Mouse (Mus musculus): ENCODE data around the gene Sbno2. TPM values are rescaled to one million over a fixed set of nuclear protein-coding genes. Genes with fewer than 3 reads are reported as not detected.

Gene Sbno2
- polyA plus RNA-seq, 1 experiment, result 151 TPM

DNA sequence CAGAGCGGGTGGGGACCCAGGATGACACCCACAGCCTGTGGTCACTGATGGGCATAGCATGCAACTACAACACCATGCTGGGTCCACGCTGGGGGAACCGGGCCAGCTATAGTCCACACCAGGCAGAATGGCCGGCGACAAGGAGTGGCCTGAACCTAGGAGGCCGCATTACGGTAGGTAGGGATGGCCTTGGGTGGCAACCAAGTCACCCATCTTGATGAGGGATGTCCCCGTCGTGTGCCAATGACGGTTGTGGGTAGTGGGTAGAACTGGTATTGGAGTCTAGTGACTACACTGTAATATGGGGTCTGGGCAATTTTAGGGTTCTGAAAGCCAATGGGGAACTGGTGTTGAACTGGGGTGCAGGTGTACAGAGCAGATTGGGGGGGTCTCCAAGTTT, 88.4 kb downstream of the Sbno2 start:
- Histone ChIP-seq H3K36me3 (replicated peaks; ENCODE audit: low read length) (peaks cover 90% of the 10 kb centered on the region), H3K4me1 (peaks cover 87% of the 10 kb centered on the region), H3K9me3 (no peaks in the 10 kb centered on the region), H3K27me3 (replicated peaks) (no peaks in the 10 kb centered on the region), H3K4me3 (replicated peaks) (peak overlapping the region; percentile 97)
- TF ChIP-seq GATA1 (IDR thresholded peaks at IDR 0.05; ENCODE audit: borderline replicate concordance, low read length) (no peak), FLI1 (IDR thresholded peaks at IDR 0.05; ENCODE audit: low read length) (no peak)

DNA sequence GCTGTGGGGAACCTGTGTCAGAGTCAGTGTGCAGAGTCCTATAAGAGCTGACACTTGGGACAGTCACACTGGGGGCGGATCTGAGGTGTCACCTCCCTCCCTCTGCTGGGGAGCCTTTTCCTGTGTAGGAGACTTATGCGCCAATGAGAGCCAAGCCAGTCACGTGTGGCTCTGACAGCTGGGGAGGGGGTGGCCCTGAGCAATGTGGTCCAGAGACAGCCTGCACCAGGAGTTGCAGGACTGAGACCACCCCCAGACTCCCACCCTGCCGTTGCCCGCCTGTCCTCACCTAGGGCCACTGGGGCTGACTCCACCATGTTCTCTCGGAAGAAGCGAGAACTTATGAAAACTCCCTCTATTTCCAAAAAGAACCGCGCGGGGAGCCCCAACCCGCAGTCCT, 88.9 kb downstream of the Sbno2 start, which contains the start of gene Arhgap45:
Gene Arhgap45, plus strand, starts transcription at position 143 of the 400 bp plus-strand sequence.
- peaks cover 90% of the 10 kb centered on the region for H3K36me3 ChIP-seq (replicated peaks; ENCODE audit: low read length)
- TF ChIP-seq FLI1 (IDR thresholded peaks at IDR 0.05; ENCODE audit: low read length) (no peak), GATA1 (IDR thresholded peaks at IDR 0.05; ENCODE audit: borderline replicate concordance, low read length) (no peak)

DNA sequence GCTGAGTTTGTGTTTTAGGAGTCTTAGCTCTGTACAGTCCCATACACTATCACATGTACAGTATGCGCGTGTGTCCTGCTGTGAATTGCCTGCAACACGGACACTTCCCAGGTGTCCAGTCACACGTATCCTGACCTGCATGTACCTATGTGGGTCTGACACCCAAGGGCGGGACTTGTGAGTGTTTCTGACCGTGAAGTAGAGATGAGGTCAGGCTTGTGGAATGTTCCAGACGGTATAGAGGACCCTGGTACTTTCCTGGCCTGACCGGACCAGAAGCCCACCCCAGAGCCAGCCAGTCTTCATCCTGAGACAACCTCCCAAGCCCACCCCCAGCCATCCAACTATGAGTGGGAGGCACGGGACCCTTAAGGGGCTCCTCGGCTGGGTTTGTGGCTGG, 89.8 kb downstream of the Sbno2 start:
- Histone ChIP-seq H3K4me1 (peaks cover 83% of the 10 kb centered on the region), H3K36me3 (replicated peaks; ENCODE audit: low read length) (peaks cover 90% of the 10 kb centered on the region), H3K9me3 (no peaks in the 10 kb centered on the region), H3K27me3 (replicated peaks) (no peaks in the 10 kb centered on the region), H3K4me3 (replicated peaks) (peak overlapping the region; percentile 76)
- no peak for TF ChIP-seq GATA1 (IDR thresholded peaks at IDR 0.05; ENCODE audit: borderline replicate concordance, low read length)
- no peak for TF ChIP-seq FLI1 (IDR thresholded peaks at IDR 0.05; ENCODE audit: low read length)

More for the DNA sequence above, 88.9 kb downstream of the Sbno2 start, which contains the start of gene Arhgap45:
- Histone ChIP-seq H3K27me3 (replicated peaks) (no peaks in the 10 kb centered on the region), H3K4me1 (peaks cover 87% of the 10 kb centered on the region), H3K9me3 (no peaks in the 10 kb centered on the region), H3K4me3 (replicated peaks) (peak within 1 kb of the TSS; percentile 97)

DNA sequence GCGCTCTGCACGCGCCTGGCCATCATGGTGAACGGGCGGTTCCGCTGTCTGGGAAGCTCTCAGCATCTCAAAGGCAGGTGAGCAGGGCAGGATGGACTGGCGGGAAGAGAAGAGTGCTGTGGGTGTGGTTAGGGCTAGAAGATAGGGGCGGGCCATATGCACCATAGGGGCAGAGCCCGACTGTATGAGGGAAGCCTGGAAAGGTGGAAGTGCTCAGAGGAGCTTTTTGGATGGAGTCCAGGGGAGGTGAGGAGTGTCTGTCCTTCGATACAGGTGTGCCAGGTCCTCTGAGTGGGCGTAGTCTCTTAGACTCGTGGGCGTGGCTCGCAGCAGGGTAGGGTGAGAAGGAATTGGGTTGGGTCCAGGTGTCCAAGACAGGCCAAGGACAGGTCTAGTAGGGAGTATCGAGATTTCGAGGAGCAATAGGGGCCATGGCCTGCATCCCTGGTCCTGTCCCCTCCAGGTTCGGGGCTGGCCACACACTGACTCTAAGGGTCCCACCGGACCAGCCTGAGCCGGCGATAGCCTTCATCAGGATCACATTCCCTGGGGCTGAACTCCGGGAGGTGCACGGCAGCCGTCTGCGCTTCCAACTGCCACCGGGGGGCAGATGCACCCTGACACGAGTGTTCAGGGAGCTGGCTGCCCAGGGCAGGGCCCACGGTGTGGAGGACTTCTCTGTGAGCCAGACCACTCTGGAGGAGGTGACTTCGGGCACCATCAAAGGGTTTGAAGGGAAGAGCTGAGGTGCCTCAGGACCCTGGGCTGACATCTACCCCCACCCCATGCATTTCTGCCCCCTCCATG, 90.7 kb downstream of the Sbno2 start:
- Histone ChIP-seq H3K27me3 (replicated peaks) (no peaks in the 10 kb centered on the region), H3K4me1 (peaks cover 78% of the 10 kb centered on the region), H3K4me3 (replicated peaks) (peak overlapping the region; percentile 78), H3K9me3 (peaks cover 2% of the 10 kb centered on the region; the same call in 1 of the 2 replicates), H3K36me3 (replicated peaks; ENCODE audit: low read length) (peaks cover 90% of the 10 kb centered on the region)
- TF ChIP-seq GATA1 (IDR thresholded peaks at IDR 0.05; ENCODE audit: borderline replicate concordance, low read length), result no peak

DNA sequence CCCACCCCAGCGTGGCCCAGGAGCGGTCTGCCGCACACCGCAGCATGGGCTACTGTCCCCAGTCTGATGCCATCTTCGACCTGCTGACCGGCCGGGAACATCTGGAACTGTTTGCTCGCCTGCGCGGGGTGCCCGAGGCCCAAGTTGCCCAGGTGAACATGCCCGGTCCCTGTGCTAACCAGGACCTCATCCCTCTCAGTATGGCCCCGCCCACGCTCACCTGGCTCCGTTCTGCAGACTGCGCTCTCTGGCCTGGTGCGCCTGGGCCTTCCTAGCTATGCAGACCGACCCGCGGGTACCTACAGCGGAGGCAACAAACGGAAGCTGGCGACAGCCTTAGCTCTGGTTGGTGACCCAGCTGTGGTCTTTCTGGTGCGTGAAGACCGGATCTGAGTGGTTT, 91.8 kb downstream of the Sbno2 start:
- Histone ChIP-seq H3K27me3 (replicated peaks) (no peaks in the 10 kb centered on the region), H3K36me3 (replicated peaks; ENCODE audit: low read length) (peaks cover 91% of the 10 kb centered on the region), H3K4me3 (replicated peaks) (no peak overlapping the region), H3K9me3 (peaks cover 3% of the 10 kb centered on the region; the same call in 1 of the 2 replicates), H3K4me1 (peaks cover 72% of the 10 kb centered on the region)
- TF ChIP-seq GATA1 (IDR thresholded peaks at IDR 0.05; ENCODE audit: borderline replicate concordance, low read length) (no peak), FLI1 (IDR thresholded peaks at IDR 0.05; ENCODE audit: low read length) (no peak)

DNA sequence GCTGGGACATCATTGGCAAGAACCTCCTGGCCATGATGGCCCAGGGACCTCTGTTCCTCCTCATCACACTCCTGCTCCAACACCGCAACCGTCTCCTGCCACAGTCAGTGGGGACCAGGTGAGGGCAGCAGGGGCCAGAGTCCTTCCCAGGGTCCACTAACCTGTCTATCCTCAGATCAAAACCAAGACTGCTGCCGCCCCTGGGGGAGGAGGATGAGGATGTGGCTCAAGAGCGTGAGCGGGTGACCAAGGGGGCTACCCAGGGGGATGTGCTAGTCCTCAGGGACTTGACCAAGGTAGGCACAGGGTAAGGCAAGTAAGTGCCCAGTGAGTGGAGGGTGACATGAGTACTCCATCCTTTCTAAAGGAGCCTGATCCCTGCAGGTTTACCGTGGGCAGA, 93.6 kb downstream of the Sbno2 start:
- Histone ChIP-seq H3K4me3 (replicated peaks) (no peak overlapping the region), H3K36me3 (replicated peaks; ENCODE audit: low read length) (peaks cover 96% of the 10 kb centered on the region), H3K4me1 (peaks cover 80% of the 10 kb centered on the region), H3K27me3 (replicated peaks) (no peaks in the 10 kb centered on the region), H3K9me3 (peaks cover 3% of the 10 kb centered on the region; the same call in 1 of the 2 replicates)
- TF ChIP-seq GATA1 (IDR thresholded peaks at IDR 0.05; ENCODE audit: borderline replicate concordance, low read length), result no peak
- no peak for TF ChIP-seq FLI1 (IDR thresholded peaks at IDR 0.05; ENCODE audit: low read length)

Other genes with a start within 250 kb of the Sbno2 start
- 96.7 and 434 TPM in 2 replicates for gene Prtn3, start 231.1 kb downstream of the Sbno2 start, polyA plus RNA-seq (2012; ENCODE audit: insufficient read depth, low replicate concordance)
- gene Plppr3, start 230.9 kb downstream of the Sbno2 start, polyA plus RNA-seq (2012; ENCODE audit: insufficient read depth, low replicate concordance), result 0.80 and 16.9 TPM in 2 replicates
- 5.6 and 23.2 TPM in 2 replicates for gene Elane, start 219.3 kb downstream of the Sbno2 start, polyA plus RNA-seq (2012; ENCODE audit: insufficient read depth, low replicate concordance)
- not detected in 2 replicates for gene Cfd, start 214.7 kb downstream of the Sbno2 start, polyA plus RNA-seq (2012; ENCODE audit: insufficient read depth, low replicate concordance)
- gene Med16, start 196.6 kb downstream of the Sbno2 start, polyA plus RNA-seq (2012; ENCODE audit: insufficient read depth, low replicate concordance), result 32.2 and 85.7 TPM in 2 replicates
- gene Gm26602, start 194.7 kb downstream of the Sbno2 start, polyA plus RNA-seq (2012; ENCODE audit: insufficient read depth, low replicate concordance), result not detected in 2 replicates
- gene Kiss1r, start 188.6 kb downstream of the Sbno2 start, polyA plus RNA-seq (2012; ENCODE audit: insufficient read depth, low replicate concordance), result 2.7 and 4.5 TPM in 2 replicates
- gene R3hdm4, start 184.4 kb downstream of the Sbno2 start, polyA plus RNA-seq (2012; ENCODE audit: insufficient read depth, low replicate concordance), result 418 and 597 TPM in 2 replicates
- 89.7 and 142 TPM in 2 replicates for gene Arid3a, start 178.5 kb downstream of the Sbno2 start, polyA plus RNA-seq (2012; ENCODE audit: insufficient read depth, low replicate concordance)
- gene Wdr18, start 145.4 kb downstream of the Sbno2 start, polyA plus RNA-seq (2012; ENCODE audit: insufficient read depth, low replicate concordance), result 22.2 and 23.8 TPM in 2 replicates
- not detected in 2 replicates for gene Grin3b, start 134.9 kb downstream of the Sbno2 start, polyA plus RNA-seq (2012; ENCODE audit: insufficient read depth, low replicate concordance)
- gene Tmem259, start 121.2 kb downstream of the Sbno2 start, polyA plus RNA-seq (2012; ENCODE audit: insufficient read depth, low replicate concordance), result 293 and 686 TPM in 2 replicates
- gene Cnn2, start 117.0 kb downstream of the Sbno2 start, polyA plus RNA-seq (2012; ENCODE audit: insufficient read depth, low replicate concordance), result 1,011 and 1,303 TPM in 2 replicates
- 47.4 and 62.2 TPM in 2 replicates for gene Abca7, start 109.1 kb downstream of the Sbno2 start, polyA plus RNA-seq (2012; ENCODE audit: insufficient read depth, low replicate concordance)
- gene Arhgap45, start 88.9 kb downstream of the Sbno2 start, polyA plus RNA-seq (2012; ENCODE audit: insufficient read depth, low replicate concordance), result 375 and 477 TPM in 2 replicates
- 147 and 260 TPM in 2 replicates for gene Polr2e, start 65.8 kb downstream of the Sbno2 start, polyA plus RNA-seq (2012; ENCODE audit: insufficient read depth, low replicate concordance)
- 3,942 and 9,172 TPM in 2 replicates for gene Gpx4, start 58.4 kb downstream of the Sbno2 start, polyA plus RNA-seq (2012; ENCODE audit: insufficient read depth, low replicate concordance)
- gene Stk11, start 10.2 kb upstream of the Sbno2 start, polyA plus RNA-seq (2012; ENCODE audit: insufficient read depth, low replicate concordance), result 153 and 200 TPM in 2 replicates
- gene Atp5d, start 33.1 kb upstream of the Sbno2 start, polyA plus RNA-seq (2012; ENCODE audit: insufficient read depth, low replicate concordance), result 1,192 and 1,533 TPM in 2 replicates
- gene Cbarp, start 35.3 kb upstream of the Sbno2 start, polyA plus RNA-seq (2012; ENCODE audit: insufficient read depth, low replicate concordance), result 4.8 and 11.7 TPM in 2 replicates
- 171 and 203 TPM in 2 replicates for gene Midn, start 42.7 kb upstream of the Sbno2 start, polyA plus RNA-seq (2012; ENCODE audit: insufficient read depth, low replicate concordance)
- 27.7 and 39.5 TPM in 2 replicates for gene Cirbp, start 60.4 kb upstream of the Sbno2 start, polyA plus RNA-seq (2012; ENCODE audit: insufficient read depth, low replicate concordance)
- gene 1600002K03Rik, start 67.4 kb upstream of the Sbno2 start, polyA plus RNA-seq (2012; ENCODE audit: insufficient read depth, low replicate concordance), result 3.0 and 7.7 TPM in 2 replicates
- gene Efna2, start 73.9 kb upstream of the Sbno2 start, polyA plus RNA-seq (2012; ENCODE audit: insufficient read depth, low replicate concordance), result 0.79 and 1.6 TPM in 2 replicates
- 9.6 TPM in 2 replicates for gene Mum1, start 120.9 kb upstream of the Sbno2 start, polyA plus RNA-seq (2012; ENCODE audit: insufficient read depth, low replicate concordance)
- 226 and 551 TPM in 2 replicates for gene Ndufs7, start 143.6 kb upstream of the Sbno2 start, polyA plus RNA-seq (2012; ENCODE audit: insufficient read depth, low replicate concordance)
- gene Gamt, start 155.4 kb upstream of the Sbno2 start, polyA plus RNA-seq (2012; ENCODE audit: insufficient read depth, low replicate concordance), result 3.2 and 11.3 TPM in 2 replicates
- 384 and 552 TPM in 2 replicates for gene Dazap1, start 155.9 kb upstream of the Sbno2 start, polyA plus RNA-seq (2012; ENCODE audit: insufficient read depth, low replicate concordance)
- 7,349 and 10,126 TPM in 2 replicates for gene Rps15, start 186.9 kb upstream of the Sbno2 start, polyA plus RNA-seq (2012; ENCODE audit: insufficient read depth, low replicate concordance)
- gene Apc2, start 190.4 kb upstream of the Sbno2 start, polyA plus RNA-seq (2012; ENCODE audit: insufficient read depth, low replicate concordance), result 0.92 and 4.5 TPM in 2 replicates
- gene 2310011J03Rik, start 215.0 kb upstream of the Sbno2 start, polyA plus RNA-seq (2012; ENCODE audit: insufficient read depth, low replicate concordance), result 62.0 and 88.2 TPM in 2 replicates
- 15.1 and 26.0 TPM in 2 replicates for gene Pcsk4, start 223.9 kb upstream of the Sbno2 start, polyA plus RNA-seq (2012; ENCODE audit: insufficient read depth, low replicate concordance)
- gene Reep6, start 224.4 kb upstream of the Sbno2 start, polyA plus RNA-seq (2012; ENCODE audit: insufficient read depth, low replicate concordance), result 19.0 and 21.1 TPM in 2 replicates
- gene Adamtsl5, start 242.8 kb upstream of the Sbno2 start, polyA plus RNA-seq (2012; ENCODE audit: insufficient read depth, low replicate concordance), result 27.2 and 34.8 TPM in 2 replicates

Measured in megakaryocyte, embryonic 14.5 days (primary cell).